Mouse (Mus musculus) lung, postnatal 14 days (tissue): ENCODE data around the gene Gm5728.
"Not testable (repeated sequence)": the region's sequence is repeated elsewhere in the genome, so short reads cannot be mapped to it uniquely, and the experiment has no call there.

ENCODE experiments used
- DNase-seq: peaks from one replicate; pipeline ENCODE4 v3.0.0; 2021

Gm5728 gene

GRCm38 (mm10) chr7:20375310-20375709 is at the start of gene Gm5728:
Gm5728 (minus strand) TSS chr7:20375410.
- DNase-seq = not testable (repeated sequence)

GRCm38 (mm10) chr7:20417642-20418041 is 42.4 kb upstream of the Gm5728 start, which contains the start of gene Vmn1r100:
Vmn1r100 (plus strand) TSS chr7:20417942.
- DNase-seq = not testable (repeated sequence)

GRCm38 (mm10) chr7:20333965-20334364 is 41.2 kb downstream of the Gm5728 start, which contains the start of gene Gm4133:
Gm4133 (minus strand) TSS chr7:20334065.
- not testable (repeated sequence) for DNase-seq
